Mouse (Mus musculus): ENCODE data around the gene Sugp2.

Gene Sugp2

DNA sequence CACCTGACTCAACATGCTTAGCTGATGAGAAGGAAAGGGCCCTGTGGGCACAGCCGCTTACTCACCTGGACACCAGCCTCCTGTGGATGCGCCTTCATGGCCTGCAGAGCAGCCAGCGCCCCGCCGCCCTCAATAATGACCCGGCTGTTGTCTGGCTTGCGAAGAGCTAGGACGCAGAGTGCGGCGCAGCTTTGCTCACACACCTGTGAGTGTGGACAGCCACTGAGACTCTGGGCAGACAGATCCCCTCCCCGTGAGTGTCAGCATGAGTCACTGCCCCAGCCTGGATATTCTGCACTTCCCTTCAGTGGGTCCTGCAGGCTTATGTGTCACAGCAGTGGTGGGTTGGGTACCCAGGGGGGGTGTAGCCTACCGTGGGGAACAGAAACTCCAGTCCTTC lies 12.0 kb upstream of the Sugp2 start:
- no peak for DNase-seq

DNA sequence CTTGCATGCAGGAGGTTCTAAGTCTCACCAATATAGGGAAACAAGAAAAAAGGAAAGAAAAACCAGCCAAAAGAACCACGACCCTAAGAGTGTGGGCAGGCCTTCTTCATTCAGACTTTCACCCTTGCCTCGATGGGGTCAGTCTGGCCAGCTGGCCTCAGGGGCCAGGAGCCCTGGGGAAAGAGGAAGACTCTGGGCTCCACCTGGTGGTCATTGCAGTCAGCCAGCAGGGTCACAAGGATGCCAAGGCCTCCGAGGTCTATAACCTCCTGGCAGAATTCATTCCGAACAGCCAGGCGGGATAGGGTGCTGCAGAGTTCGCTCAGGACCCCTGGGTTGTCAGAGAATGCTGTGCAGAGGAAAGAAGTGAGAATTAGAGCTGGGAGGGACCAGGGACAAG lies 10.7 kb upstream of the Sugp2 start:
- DNase-seq: peak; percentile 23

DNA sequence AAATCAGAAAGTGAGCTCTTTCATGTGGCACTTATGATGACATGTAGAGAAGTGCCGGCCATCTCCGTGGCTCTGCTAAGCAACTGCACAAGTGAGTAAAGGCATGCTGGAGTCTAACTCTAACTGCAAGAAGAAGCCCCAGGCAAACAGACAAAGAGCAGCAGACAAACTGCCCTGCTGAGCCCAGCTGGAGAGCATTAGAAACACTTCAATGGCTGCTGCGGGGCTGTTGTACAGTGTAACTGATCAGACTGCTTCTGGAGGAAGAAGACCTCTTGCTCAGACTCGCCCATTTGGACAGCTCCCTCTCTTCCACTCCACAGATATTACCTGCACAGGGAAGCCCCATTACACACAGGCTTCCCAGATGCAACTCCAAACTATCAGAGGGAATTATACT lies 6.0 kb upstream of the Sugp2 start:
- DNase-seq: no peak

DNA sequence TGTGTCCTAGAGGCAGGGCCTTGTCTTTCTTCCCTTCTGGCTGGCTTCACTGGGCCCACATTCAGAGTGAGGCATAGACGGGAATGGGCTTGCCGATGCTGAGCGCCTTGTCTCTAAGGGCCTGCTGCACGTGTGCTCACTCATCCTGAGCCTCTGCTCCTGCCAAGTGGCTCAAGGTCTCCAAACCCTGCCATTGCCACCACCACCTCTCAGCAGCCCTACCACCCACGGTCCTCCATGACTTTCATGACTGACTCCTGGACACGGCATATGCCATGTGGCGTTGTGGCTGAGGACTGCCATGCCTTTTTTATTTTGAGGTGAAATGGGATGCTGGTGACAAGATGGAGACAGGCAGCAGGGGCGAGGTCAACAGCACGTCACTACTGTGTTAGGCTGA lies 3.2 kb upstream of the Sugp2 start:
- DNase-seq: no peak

DNA sequence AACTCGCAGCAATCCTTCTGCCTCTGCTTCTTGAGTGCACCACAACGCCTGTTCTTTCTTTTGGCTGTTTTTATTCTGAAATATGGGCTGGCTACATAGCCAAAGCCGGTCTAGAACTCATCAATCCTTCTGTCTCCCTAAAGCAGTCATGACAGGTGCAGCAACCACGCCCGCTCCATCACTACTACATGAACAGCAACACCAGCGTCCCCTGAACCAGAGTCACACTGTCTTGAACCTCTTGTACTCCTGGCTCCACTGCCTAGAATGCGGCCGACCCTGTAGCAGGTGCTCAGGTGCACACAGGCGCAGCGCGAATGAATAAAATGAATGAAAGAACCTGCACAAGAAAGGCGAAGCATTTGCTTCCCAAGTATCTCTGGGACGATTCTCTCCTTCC lies 420 bp upstream of the Sugp2 start:
- DNase-seq: no peak

DNA sequence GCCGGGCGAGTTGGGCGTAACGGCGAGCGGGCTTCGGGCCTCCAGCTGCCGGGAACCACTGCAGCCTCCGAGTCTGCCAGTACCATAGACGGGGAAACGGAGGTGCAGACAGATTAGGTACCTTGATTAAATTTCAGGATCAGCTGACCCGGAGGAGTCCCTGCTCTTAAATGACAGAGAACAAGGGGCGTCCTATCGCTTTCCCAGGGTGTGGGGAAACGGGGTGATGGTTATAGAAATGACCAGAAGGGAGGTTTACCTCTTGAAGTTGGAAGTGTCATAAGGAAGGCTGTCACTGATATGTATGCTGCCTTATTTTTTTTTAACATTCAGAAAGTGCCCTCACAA lies 729 bp downstream of the Sugp2 start:
- no peak for DNase-seq

DNA sequence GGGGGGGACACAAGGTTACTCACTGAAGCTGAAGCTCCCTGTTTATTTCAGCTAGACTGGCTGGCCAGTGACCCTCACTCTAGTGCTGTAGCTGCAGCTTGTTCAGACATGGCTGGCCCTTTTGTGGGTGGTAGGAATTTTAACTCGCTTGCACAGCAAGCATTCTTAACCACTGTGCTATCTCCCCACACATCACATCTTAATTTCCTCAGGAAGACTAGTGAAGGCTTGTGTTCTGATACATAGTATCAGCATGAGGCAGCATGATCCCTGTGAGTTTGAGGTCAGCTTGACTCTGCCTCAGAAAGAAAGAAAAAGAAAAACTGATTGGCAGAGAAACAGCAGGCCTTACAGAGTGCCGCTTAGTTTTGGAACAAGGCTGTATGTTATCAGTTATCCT lies 3.8 kb downstream of the Sugp2 start:
- no peak for DNase-seq

DNA sequence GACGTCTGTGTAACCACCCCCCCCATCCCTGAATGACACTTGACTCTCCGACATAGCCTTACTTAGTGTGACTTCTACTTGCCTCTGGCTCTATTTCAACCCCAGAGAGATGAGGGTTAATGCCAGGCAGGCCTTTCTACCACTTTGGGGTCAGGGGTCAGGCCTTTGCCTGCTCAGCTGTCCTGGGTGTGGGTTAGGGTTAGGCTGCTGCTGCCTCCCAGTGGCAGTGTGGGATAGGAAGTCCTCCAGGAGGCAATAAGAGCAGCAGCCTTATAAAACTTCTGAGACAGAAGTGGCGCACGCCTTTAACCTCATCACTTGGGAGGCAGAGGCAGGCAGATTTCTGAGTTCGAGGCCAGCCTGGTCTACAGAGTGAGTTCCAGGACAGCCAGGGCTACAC lies 6.6 kb downstream of the Sugp2 start:
- peak; percentile 14 to 33 for DNase-seq

DNA sequence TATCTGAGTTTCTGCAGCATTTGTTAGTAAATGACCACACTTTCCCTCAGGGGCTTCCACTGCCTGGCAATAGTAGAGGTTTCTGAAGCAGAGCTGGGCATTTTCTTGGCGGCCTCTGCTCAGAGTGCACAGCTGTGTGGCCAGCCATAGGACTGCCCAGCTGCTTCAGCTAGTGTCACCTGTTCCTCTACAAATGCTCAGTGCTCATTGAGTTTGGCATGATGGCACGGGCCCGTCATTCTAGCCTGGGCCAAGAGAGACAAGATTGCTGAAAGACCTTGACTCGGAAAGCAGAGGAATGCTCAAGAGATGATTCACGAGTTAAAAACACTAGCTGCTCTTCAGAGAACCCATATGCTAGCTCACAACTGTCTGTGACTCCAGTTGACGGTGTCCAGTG lies 12.6 kb downstream of the Sugp2 start:
- DNase-seq: no peak

DNA sequence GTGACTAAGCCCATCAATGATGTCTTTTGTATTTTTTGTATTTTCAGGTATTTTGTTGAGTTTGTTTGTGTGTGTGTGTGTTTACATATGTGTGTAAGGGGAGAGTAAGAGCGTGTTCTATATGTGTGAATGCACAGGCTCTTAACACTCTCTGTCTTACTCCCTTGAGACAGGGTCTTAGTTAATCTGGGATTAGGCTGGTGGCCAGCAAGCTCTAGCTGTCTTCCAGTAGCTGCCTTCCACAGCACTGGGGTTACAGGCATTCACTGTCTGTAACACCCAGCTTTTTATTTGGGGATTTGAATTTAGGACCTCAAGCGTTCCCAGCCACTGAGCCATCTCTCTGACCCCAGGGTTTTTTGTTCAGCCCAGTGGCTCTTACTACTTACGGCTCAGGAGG lies 13.8 kb downstream of the Sugp2 start:
- no peak for DNase-seq

DNA sequence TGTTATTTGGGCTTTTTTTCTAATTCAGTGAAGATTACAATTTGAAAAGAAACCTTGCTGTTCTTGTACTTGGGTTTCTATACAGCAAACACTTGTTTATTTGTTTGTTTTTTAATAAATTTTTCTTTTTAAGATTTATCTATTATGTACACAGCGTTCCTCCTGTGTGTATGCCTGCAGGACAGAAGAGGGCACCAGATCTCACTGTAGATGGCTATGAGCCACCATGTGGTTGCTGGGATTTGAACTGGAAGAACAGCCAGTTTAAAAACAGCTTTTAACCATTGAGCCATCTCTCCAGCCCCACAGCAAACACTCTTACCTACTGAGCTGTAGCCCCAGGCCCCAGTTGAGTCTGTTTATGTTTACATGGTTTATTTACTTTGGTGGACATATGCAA lies 20.6 kb downstream of the Sugp2 start:
- DNase-seq: no peak

DNA sequence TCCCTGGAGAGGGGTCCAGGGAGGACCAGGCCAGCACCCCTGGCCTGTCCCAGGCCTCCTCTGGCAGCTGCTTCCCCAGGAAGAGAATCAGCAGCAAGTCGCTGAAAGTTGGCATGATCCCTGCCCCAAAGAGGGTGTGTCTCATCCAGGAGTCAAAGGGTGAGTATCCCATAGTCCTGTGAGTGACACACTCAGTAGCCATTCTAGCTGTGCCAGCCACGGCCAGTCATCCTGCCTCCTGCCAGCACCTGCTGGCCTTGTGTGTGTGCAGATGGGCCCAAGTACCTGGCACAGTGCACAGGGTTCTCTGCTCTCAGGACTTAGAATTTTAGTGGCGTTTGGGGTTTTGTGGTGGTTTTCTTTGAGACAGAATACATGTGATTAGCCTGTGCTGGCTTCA lies 23.4 kb downstream of the Sugp2 start:
- DNase-seq: no peak

DNA sequence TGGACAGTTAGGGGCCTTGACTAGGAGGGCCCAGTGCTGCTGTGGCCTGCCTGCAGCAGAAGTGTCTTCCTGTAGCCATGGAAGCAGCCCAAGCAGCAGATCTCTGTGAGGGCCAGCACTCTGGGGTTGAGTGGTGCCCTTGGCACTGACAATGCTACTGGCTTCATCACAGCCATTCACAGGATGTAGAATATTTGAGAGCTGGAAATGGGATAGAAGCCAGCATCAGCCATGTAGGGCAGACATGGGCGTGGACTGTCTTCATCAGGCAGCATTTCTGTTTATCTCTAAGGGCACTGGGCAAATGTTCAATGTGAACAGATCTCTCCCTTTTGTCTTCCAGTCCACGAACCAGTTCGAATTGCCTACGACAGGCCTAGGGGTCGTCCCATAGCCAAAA lies 24.6 kb downstream of the Sugp2 start:
- no peak for DNase-seq

DNA sequence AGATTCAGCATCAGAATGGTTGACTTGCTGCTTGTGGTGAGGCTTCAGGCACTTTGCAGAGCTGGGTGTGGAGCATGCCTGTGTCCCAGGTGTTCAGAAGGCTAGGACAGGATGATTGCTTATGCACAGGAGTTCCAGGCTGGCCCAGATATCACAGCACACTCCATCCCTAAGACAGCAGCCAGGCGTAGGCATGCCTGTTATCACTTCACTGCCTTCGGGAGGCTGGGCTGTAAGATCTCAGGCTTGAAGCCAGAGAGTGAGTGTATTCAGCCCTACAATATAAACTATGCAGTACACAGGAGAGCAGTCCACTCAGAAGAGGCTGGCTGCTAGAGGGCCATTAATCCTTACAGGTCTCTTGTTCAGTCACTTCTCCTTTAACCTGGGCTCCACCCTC lies 25.0 kb downstream of the Sugp2 start:
- no peak for DNase-seq

DNA sequence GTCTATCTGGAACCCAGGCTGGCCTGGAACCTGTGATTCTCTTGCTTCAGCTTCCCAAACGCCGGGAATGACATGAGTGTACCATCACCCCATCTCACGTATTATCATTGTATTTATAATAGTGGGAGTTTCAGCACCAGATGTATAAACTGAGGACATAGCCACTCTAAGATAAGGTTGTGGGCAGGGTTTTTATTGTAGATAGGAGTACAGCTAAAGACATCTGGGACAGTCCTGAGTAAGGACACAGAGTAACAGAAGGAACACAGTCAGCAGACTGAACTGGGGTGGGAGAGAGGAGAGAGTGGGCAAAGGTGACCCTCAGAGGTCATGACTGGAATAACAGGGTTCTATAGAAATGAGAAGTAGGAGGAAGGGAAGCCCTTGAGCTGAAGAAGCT lies 33.6 kb downstream of the Sugp2 start:
- DNase-seq: no peak

DNA sequence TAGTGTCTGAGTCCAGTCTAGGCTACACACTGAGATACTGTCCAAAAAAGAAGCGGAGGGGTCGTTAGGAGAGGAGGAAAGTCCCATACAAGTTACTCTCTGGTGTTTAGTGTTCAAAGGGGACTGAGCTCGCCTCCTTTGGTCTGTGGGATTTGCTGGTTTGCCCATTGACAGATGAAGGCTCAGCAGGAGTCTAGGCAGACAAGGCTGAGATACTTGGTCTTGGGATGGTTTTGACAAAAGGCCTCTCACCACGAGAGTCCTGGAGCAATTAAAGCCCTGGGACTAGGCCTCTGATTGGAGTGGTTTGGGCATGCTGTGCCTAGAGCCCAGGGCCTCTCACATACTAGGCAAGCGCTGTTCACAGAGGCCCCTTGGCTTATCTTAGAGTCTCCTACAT lies 34.3 kb downstream of the Sugp2 start:
- no peak for DNase-seq

DNA sequence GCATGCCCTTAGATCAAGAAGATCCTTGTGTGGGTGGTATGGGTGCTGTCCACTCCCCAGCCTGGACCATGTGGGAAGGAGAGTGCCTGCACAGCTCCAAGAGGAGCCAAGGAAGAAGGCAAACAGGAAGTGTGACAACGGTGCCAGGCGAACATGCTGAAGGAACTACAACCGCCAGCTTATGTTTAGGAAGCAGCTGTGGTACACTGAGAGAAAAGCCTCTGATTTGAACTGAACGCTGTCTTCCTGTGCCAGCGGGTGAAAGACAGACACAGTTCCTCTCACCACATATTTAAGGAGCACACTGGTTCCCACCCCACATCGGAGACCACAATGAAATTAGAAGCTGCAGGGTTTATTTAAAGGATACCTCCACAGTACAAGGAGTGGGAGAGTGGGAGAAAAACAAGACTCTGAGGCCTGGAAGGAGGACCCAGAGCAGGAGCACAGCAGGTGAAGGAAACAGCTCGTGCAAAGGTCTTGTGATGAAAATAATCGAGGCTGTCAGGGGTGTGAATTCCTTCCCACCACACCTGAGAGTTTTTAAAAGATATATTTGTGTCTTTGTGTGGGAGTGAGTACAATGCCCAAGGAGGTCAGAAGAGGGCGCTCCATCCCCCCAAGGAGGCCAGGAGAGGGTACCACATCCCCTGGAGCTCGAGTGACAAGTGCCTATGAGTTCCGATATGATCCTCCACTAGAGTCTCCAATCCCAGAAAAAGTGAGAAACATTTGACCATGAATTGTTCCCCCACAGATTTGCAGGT lies 35.0 kb downstream of the Sugp2 start:
- peak; percentile 30 to 35 for DNase-seq

DNA sequence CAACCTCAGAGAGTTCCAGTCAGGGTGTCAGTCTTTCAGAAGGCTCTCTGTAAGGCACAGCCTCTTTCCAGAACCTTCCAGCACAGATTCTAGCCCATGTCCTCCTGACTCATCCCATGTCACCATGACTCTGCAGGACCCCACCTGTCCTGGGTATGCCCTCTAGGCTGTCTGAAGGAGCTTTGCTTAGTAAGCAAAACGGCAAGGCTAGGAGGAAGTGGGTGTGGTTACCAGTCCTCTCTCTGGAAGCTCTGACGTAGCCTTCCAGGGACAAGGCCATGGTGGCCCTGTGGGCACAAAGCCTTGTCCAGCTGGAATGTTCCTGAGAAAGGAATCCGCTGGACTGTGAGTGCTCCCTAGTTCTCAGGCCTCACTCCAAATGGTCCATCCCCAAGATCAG lies 38.9 kb downstream of the Sugp2 start:
- DNase-seq: peak in 1 of 2 experiments; percentile 31

DNA sequence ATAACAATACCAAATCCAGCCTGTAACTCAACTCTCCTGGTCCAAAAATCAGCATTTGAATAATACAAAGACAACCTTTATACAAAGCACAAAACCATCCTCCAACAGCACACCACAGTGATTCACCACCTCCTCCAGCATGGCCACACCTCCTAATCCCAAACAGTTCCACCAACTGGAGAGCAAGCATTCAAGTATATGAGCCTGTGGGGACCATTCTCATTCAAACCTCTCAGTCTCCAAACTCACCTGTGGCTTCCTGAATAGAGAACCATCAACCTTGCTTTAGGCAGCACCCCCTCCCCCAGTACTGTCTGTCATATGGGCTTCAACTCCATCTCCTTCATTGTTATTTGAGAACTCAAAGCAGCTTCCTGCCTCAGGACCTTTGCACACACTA lies 40.3 kb downstream of the Sugp2 start:
- no peak for DNase-seq

DNA sequence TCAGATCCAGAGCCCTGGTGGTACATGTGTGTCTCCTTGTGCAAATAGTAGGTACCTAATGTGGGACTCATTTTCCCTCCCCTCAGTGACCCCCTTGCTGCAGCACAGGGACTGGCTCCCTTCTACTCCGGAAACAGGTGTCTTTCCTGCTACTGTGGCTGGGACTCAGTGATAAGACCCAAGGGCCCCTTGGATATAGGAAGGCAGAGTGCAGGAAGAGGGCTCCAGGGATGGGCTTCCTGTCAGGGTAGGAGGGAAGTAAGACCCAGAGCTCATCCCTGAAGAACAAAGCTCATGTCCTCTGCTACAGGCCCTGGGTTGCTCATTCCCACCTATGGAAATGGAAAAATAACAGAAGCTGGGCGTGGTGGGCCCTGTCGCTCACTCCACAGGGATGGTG lies 42.5 kb downstream of the Sugp2 start:
- no peak for DNase-seq

DNA sequence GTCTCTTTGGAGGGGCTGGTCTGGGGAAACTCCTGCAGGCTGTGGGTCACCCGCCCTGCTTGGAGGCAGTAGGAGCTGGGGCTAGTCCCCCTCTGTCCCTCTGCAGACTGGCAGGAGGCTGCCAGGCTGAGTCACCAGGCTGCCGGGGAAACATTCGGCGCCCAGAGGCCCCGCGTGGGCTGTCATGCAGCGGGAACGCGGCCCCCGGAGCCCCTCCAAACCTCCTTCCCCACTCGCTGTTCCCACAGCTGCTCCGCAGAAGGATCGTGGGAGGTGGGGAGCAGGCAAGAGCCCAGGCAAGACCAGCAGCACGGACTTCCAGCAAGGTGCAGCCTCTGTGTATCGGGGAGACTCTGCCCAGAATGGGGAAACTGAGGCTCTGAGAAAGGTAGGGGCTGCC lies 44.1 kb downstream of the Sugp2 start:
- DNase-seq: no peak

DNA sequence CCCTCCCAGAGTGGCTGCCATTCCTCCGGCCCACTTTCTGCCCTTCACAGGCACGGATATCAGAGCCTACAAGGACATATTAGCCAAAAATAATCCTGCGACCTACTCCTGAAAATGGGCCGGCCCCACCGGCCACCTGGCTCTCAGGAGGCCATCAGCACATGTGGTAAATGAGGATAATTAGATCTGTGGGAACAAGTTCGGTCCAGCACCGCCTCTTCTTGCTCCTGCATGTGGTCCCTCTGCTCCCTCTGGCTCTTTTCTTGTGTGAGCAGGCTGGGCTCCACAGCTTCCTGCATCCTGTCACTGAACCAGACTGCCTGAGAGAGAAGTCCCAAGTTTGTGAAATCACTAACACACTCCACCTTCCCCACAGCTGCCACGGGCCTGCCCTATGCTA lies 45.2 kb downstream of the Sugp2 start:
- no peak for DNase-seq

DNA sequence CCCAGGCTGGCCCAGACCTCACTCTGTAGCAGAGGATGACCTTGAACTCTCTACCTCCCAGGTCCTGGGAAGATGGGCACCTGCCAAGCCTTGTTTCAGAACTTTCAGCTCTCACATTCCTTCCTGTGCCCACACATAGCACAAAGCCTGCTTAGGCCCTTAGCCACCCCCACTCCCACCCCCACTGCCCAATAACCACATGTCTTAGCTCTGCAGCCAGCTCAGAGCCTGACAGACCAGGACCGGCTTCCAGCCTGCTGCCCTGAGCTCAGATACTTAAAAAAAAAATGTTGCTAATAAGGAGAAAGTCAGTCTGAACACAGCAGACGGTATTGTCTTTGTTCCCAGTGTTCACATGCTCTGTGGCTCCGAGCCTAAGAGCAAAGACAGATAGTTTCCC lies 47.0 kb downstream of the Sugp2 start:
- no peak for DNase-seq

DNA sequence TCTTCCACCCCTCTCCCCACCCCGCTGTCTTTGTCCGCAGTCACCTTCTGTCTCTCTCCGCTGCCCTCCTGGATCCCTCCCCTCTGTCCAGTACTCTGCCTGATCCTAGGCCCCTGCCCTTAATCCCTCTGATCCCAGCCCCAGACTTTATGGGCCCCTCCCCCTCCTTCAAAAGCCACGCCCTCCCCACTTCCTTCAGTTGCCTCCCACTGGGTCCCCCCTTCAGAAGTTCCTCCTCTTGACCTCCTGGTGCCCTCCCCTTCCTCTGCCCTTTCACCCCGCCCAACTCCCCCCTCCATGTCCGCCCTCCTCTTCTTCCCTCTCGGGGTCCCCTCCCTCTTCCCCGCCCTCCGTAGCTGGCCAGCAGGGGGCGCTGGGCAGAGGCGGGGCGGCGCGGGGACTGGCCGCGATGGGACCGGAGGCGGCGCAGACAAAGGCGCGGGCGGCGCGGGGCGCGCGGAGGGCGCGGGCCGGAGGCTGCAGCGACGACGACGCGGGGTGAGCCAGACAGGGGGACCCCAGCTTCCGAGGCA lies 48.6 kb downstream of the Sugp2 start, which contains the start of gene Homer3:
TSS of gene Homer3 (plus strand) at position 225 of the 533 bp plus-strand sequence.
- peak; percentile 93 to 95 for DNase-seq

Measured in thymus, postnatal 36 days (tissue).